14 mouse cellular contexts compared by ENCODE assay signal in genomic region chr10:53337162-53337923, GRCm38 (mm10). TPM values are rescaled to one million over a fixed set of nuclear protein-coding genes. Genes with fewer than 3 reads are reported as not detected.
DNase-seq lines count a peak whose midpoint lies in the region; ATAC-seq and TF ChIP-seq lines count a peak whose summit lies in the region.
"Had no signal": no experiment of that assay in that cellular context is flagged by ENCODE, and none has a peak within 500 bp of the region (broad histone marks: within the 10 kb centered on the region; RNA-seq: fewer than 3 reads in every experiment).

TSS of gene Pln (plus strand) at chr10:53337667.

- intact Hi-C loops in gastrocnemius, postnatal 14 days (cut with DNase I; ENCODE audit: low total_unique reads), result no loop called here
- intact Hi-C loops in heart, postnatal 14 days (cut with DNase I), result no loop called here

- H3K9me3 ChIP-seq in stomach, embryonic 16.5 days (replicated peaks; ENCODE audit: control insufficient read depth, low read length), result no peaks in the 10 kb centered on the region
- H3K9me3 ChIP-seq: forebrain, embryonic 13.5 days; liver, embryonic 13.5 days; megakaryocyte, embryonic 14.5 days had no signal

- H3K4me2 ChIP-seq in stomach, embryonic 16.5 days (ENCODE audit: low read depth, low read length), result no peak within 1 kb of the TSS
- H3K4me2 ChIP-seq: forebrain, embryonic 13.5 days had no signal

- peak within 1 kb of the TSS; percentile 57; the same call in 1 of the 2 replicates for H3K27ac ChIP-seq in testis, adult 2 months (ENCODE audit: control insufficient read depth, insufficient read depth, low read depth, low read length)
- H3K27ac ChIP-seq in stomach, embryonic 16.5 days (ENCODE audit: low read length), result peak within 1 kb of the TSS; percentile 55
- H3K27ac ChIP-seq: forebrain, embryonic 13.5 days; liver, embryonic 13.5 days had no signal

- no peak for DNase-seq in gastrocnemius, adult 8-10 months (ENCODE audit: low spot score in 2 of 2)
- no peak for DNase-seq in gastrocnemius, postnatal 14 days
- DNase-seq in testis, postnatal 10 days (ENCODE audit: low spot score), result no peak
- peak in 1 of 2 experiments; percentile 49 for DNase-seq in heart, postnatal 14 days
- no peak for DNase-seq in kidney, postnatal 10 days
- DNase-seq: cerebellum, adult 18-20 months; kidney, adult 2 months; liver, embryonic 13.5 days; thymus, postnatal 36 days had no signal

- H3K4me1 ChIP-seq in testis, adult 2 months (ENCODE audit: control insufficient read depth, insufficient read depth, low read length), result no peaks in the 10 kb centered on the region
- H3K4me1 ChIP-seq in stomach, embryonic 16.5 days (ENCODE audit: control insufficient read depth, insufficient read depth, low read length), result no peaks in the 10 kb centered on the region; the same call in 1 of the 2 replicates
- H3K4me1 ChIP-seq: forebrain, embryonic 13.5 days had no signal

- WGBS in stomach, embryonic 16.5 days, result 65% methylated on average over 6 of the region's 6 CpGs

- no peak for TF ChIP-seq POLR2A in testis, adult 2 months (IDR thresholded peaks at IDR 0.05; ENCODE audit: control insufficient read depth, low read depth, low read length)

- no peaks in the 10 kb centered on the region for H3K27me3 ChIP-seq in testis, adult 2 months (ENCODE audit: control insufficient read depth, insufficient read depth, low read length)
- H3K27me3 ChIP-seq in stomach, embryonic 16.5 days (ENCODE audit: control insufficient read depth, insufficient read depth, low read length), result no peaks in the 10 kb centered on the region
- H3K27me3 ChIP-seq: forebrain, embryonic 13.5 days; liver, embryonic 13.5 days; megakaryocyte, embryonic 14.5 days had no signal

- TF ChIP-seq CTCF in testis, adult 2 months (IDR thresholded peaks at IDR 0.05; ENCODE audit: control insufficient read depth, insufficient read depth, insufficient replicate concordance, low read depth, low read length), result no peak

- no peak for ATAC-seq in stomach, embryonic 16.5 days (ENCODE audit: insufficient read depth, low FRiP score)
- no peak for ATAC-seq in megakaryocyte-erythroid progenitor cell, adult 5-6 weeks (replicated peaks; ENCODE audit: low FRiP score, low TSS enrichment, poor library complexity, severe bottlenecking)
- ATAC-seq: forebrain, embryonic 13.5 days had no signal

- no peaks in the 10 kb centered on the region for H3K36me3 ChIP-seq in testis, adult 2 months (ENCODE audit: control insufficient read depth, insufficient read depth, low read length)
- H3K36me3 ChIP-seq in stomach, embryonic 16.5 days (ENCODE audit: control insufficient read depth, insufficient read depth, low read length), result no peaks in the 10 kb centered on the region
- H3K36me3 ChIP-seq: liver, embryonic 13.5 days had no signal

- no peak within 1 kb of the TSS for H3K9ac ChIP-seq in stomach, embryonic 16.5 days (ENCODE audit: low read length)
- H3K9ac ChIP-seq: forebrain, embryonic 13.5 days; liver, embryonic 13.5 days had no signal

- H3K4me3 ChIP-seq in testis, adult 2 months (ENCODE audit: control insufficient read depth, low read depth, low read length), result peak within 1 kb of the TSS; percentile 59
- no peak within 1 kb of the TSS for H3K4me3 ChIP-seq in stomach, embryonic 16.5 days (replicated peaks; ENCODE audit: low read length)
- H3K4me3 ChIP-seq: forebrain, embryonic 13.5 days; liver, embryonic 13.5 days; megakaryocyte, embryonic 14.5 days had no signal

RNA-seq across cellular contexts. Expression of gene Pln, which starts in this region (rescaled TPM):
- total RNA-seq in gastrocnemius, adult 8-10 months (2022), result 10 to 100 TPM; 22.5 to 48.8 (median 36.7) TPM
- 1 to 10 TPM; 1.6 TPM for total RNA-seq in gastrocnemius, postnatal 14 days (2021)
- polyA plus RNA-seq in testis, adult 2 months (2012; rRNA removed), result 87.9 and 109 TPM in 2 replicates
- 1,000 to 10,000 TPM; 4,906 to 5,350 TPM for total RNA-seq in heart, postnatal 14 days (2021)
- polyA plus RNA-seq in stomach, embryonic 16.5 days (2015; fragmentation: Nextera tagmentation; extraction: Ambion mirVana), result 8.1 and 9.8 TPM in 2 replicates
- total RNA-seq in megakaryocyte-erythroid progenitor cell, adult 5-6 weeks (2014; fragmentation: Nextera tagmentation), result not detected in 2 replicates
- 0.46 and 0.56 TPM in 2 replicates for total RNA-seq in megakaryocyte-erythroid progenitor cell, adult 5-6 weeks (2017)

Comparison
In these comparisons a context has a peak if more than half of its experiments do, and no peak if none do; other contexts are left out.
1. RNA of gene Pln (total RNA-seq): 4,906 to 5,350 TPM in heart, postnatal 14 days; 22.5 to 48.8 TPM in gastrocnemius, adult 8-10 months, 1.6 TPM in gastrocnemius, postnatal 14 days and 0.46 to 0.56 TPM in megakaryocyte-erythroid progenitor cell, adult 5-6 weeks; every median in the first group is over 10 times any median in the second.